In genomic region chr17:13874245-13874644, GRCm38 (mm10) we compare ENCODE assay signal across 13 mouse cellular contexts.
A peak's percentile ranks its signal among the peaks of the same experiment; 100 is the strongest.
DNase-seq lines count a peak whose midpoint lies in the region; ATAC-seq and TF ChIP-seq lines count a peak whose summit lies in the region.
"Had no signal": no experiment of that assay in that cellular context is flagged by ENCODE, and none has a peak within 500 bp of the region (broad histone marks: within the 10 kb centered on the region; RNA-seq: fewer than 3 reads in every experiment).

No protein-coding gene starts in this region.

- no peak overlapping the region for H3K4me2 ChIP-seq in heart, embryonic 11.5 days
- H3K4me2 ChIP-seq in hindbrain, embryonic 13.5 days = no peak overlapping the region
- H3K4me2 ChIP-seq: intestine, embryonic 15.5 days; limb, embryonic 12.5 days had no signal

- peak; percentile 61 to 73 for DNase-seq in heart, adult 2 months
- DNase-seq in ovary, adult 18-20 months (ENCODE audit: low spot score) = peak; percentile 34
- DNase-seq in ovary, postnatal 10 days (ENCODE audit: low spot score) = no peak
- peak; percentile 74 for DNase-seq in heart, adult 8-10 months (ENCODE audit: low spot score)
- DNase-seq in lung, postnatal 25 days (ENCODE audit: low spot score) = peak; percentile 16
- DNase-seq in natural killer cell, adult 2 months (ENCODE audit: low spot score in 2 of 2) = no peak
- DNase-seq: embryo, embryonic 11 days; forebrain, postnatal 0 days had no signal

- peaks cover 14% of the 10 kb centered on the region for H3K36me3 ChIP-seq in heart, adult 2 months (ENCODE audit: control insufficient read depth, insufficient read depth, low read length)
- no peaks in the 10 kb centered on the region; the same call in 1 of the 2 replicates for H3K36me3 ChIP-seq in heart, embryonic 11.5 days (ENCODE audit: control insufficient read depth, insufficient read depth, low read length)
- H3K36me3 ChIP-seq in hindbrain, embryonic 13.5 days = peaks cover 54% of the 10 kb centered on the region

- H3K9me3 ChIP-seq in heart, embryonic 11.5 days (replicated peaks; ENCODE audit: control insufficient read depth, low read length) = no peaks in the 10 kb centered on the region
- H3K9me3 ChIP-seq in hindbrain, embryonic 13.5 days = 0 out of 2 replicates have a peak, but pooled peaks cover 3% of the 10 kb centered on the region
- H3K9me3 ChIP-seq: intestine, embryonic 15.5 days; limb, embryonic 12.5 days had no signal

- 0 out of 2 replicates have a peak, but pooled peaks cover 2% of the 10 kb centered on the region for H3K79me2 ChIP-seq in heart, adult 2 months (replicated peaks; ENCODE audit: control insufficient read depth, insufficient read depth, low read length)

- TF ChIP-seq POLR2A in heart, adult 2 months (IDR thresholded peaks at IDR 0.05; ENCODE audit: insufficient read depth, low read depth, low read length) = peak; percentile 90

- intact Hi-C loops in heart, adult 2 months (cut with DNase I) = loop anchor here (1.0 to 2.0 kb wide), 2 partner anchors 40 to 65 kb away; no protein-coding TSS in a partner anchor

- ATAC-seq in heart, embryonic 11.5 days (replicated peaks; ENCODE audit: insufficient number of reproducible peaks, low FRiP score, low TSS enrichment) = no peak
- ATAC-seq in hindbrain, embryonic 13.5 days (ENCODE audit: low FRiP score) = no peak
- ATAC-seq: forebrain, postnatal 0 days; intestine, embryonic 15.5 days had no signal

- peak; percentile 87 for TF ChIP-seq EP300 in heart, adult 2 months (IDR thresholded peaks at IDR 0.05; ENCODE audit: insufficient read depth, low read depth, low read length)

- peaks cover 6% of the 10 kb centered on the region for H3K4me1 ChIP-seq in heart, adult 2 months (ENCODE audit: control insufficient read depth, insufficient read depth, low read length)
- H3K4me1 ChIP-seq in heart, embryonic 11.5 days (ENCODE audit: control insufficient read depth, insufficient read depth, low read length) = no peaks in the 10 kb centered on the region
- no peaks in the 10 kb centered on the region for H3K4me1 ChIP-seq in hindbrain, embryonic 13.5 days (replicated peaks)
- H3K4me1 ChIP-seq: intestine, embryonic 15.5 days; limb, embryonic 12.5 days had no signal

- H3K27ac ChIP-seq in heart, adult 2 months = peak overlapping the region; percentile 75
- no peak overlapping the region for H3K27ac ChIP-seq in heart, embryonic 11.5 days (ENCODE audit: low read depth, low read length)
- no peak overlapping the region for H3K27ac ChIP-seq in hindbrain, embryonic 13.5 days
- H3K27ac ChIP-seq: intestine, embryonic 15.5 days; limb, embryonic 12.5 days had no signal

- TF ChIP-seq CTCF in heart, adult 2 months (IDR thresholded peaks at IDR 0.05) = no peak

- H3K27me3 ChIP-seq in heart, adult 2 months (ENCODE audit: control insufficient read depth, insufficient read depth, low read length) = no peaks in the 10 kb centered on the region
- H3K27me3 ChIP-seq in heart, embryonic 11.5 days (ENCODE audit: control insufficient read depth, insufficient read depth, low read length) = no peaks in the 10 kb centered on the region
- H3K27me3 ChIP-seq in hindbrain, embryonic 13.5 days = no peaks in the 10 kb centered on the region
- H3K27me3 ChIP-seq: intestine, embryonic 15.5 days; limb, embryonic 12.5 days had no signal

- 25% methylated on average over 1 of the region's 1 CpGs for WGBS in heart, adult 2 months
- 81% methylated on average over 1 of the region's 1 CpGs for WGBS in heart, embryonic 11.5 days (ENCODE audit: insufficient replicate concordance)
- WGBS in hindbrain, embryonic 13.5 days = 80% methylated on average over 1 of the region's 1 CpGs

- H3K9ac ChIP-seq in heart, adult 2 months (ENCODE audit: low read depth, low read length) = peak overlapping the region; percentile 65
- no peak overlapping the region for H3K9ac ChIP-seq in heart, embryonic 11.5 days (ENCODE audit: low read depth, low read length)
- no peak overlapping the region for H3K9ac ChIP-seq in hindbrain, embryonic 13.5 days
- H3K9ac ChIP-seq: forebrain, postnatal 0 days; intestine, embryonic 15.5 days; limb, embryonic 12.5 days had no signal

- H3K4me3 ChIP-seq in heart, adult 2 months = peak overlapping the region; percentile 55
- no peak overlapping the region for H3K4me3 ChIP-seq in heart, embryonic 11.5 days (ENCODE audit: low read depth, low read length)
- no peak overlapping the region for H3K4me3 ChIP-seq in hindbrain, embryonic 13.5 days
- H3K4me3 ChIP-seq: intestine, embryonic 15.5 days; limb, embryonic 12.5 days; myocyte had no signal

Comparison
In these comparisons a context has a peak if more than half of its experiments do, and no peak if none do; other contexts are left out.
1. DNase-seq: peak in heart, adult 2 months (2 of 2), ovary, adult 18-20 months (single experiment), heart, adult 8-10 months (single experiment) and lung, postnatal 25 days (single experiment); none in ovary, postnatal 10 days (single experiment) and natural killer cell, adult 2 months (0 of 2).